13 mouse cellular contexts compared by ENCODE assay signal in genomic region chr9:84117337-84117736, GRCm38 (mm10).
DNase-seq lines count a peak whose midpoint lies in the region; ATAC-seq and TF ChIP-seq lines count a peak whose summit lies in the region.
"Had no signal": no experiment of that assay in that cellular context is flagged by ENCODE, and none has a peak within 500 bp of the region (broad histone marks: within the 10 kb centered on the region; RNA-seq: fewer than 3 reads in every experiment).

No protein-coding gene starts in this region.

- H3K4me3 ChIP-seq in gastrocnemius, adult 2 months = no peak overlapping the region
- H3K4me3 ChIP-seq in liver, adult 2 months (ENCODE audit: insufficient read depth, low read depth, low read length) = no peak overlapping the region
- H3K4me3 ChIP-seq in liver, embryonic 12.5 days = no peak overlapping the region
- H3K4me3 ChIP-seq in MEL (ENCODE audit: control insufficient read depth in 1 of 2, insufficient read depth in 1 of 2, low read depth in 2 of 2, low read length in 2 of 2) = no peak overlapping the region
- H3K4me3 ChIP-seq: embryonic facial prominence, embryonic 13.5 days; lung, embryonic 15.5 days; stomach, embryonic 15.5 days had no signal

- no peak for TF ChIP-seq EP300 in MEL (IDR thresholded peaks at IDR 0.05; ENCODE audit: low read depth in 1 of 2, low read length in 2 of 2)

- DNase-seq in gastrocnemius, adult 2 months = no peak
- no peak for DNase-seq in gastrocnemius, adult 18-20 months (ENCODE audit: low spot score)
- DNase-seq in liver, adult 2 months (ENCODE audit: extremely low read depth, low read depth, low spot score) = no peak
- no peak for DNase-seq in MEL (ENCODE audit: low read depth, low spot score)
- peak; percentile 51 for DNase-seq in mesoderm, embryonic 11.5 days (ENCODE audit: low read depth, low spot score)
- DNase-seq in gastrocnemius, postnatal 14 days = no peak
- DNase-seq: heart, adult 18-20 months; kidney, adult 9 months had no signal

- no peaks in the 10 kb centered on the region for H3K4me1 ChIP-seq in liver, adult 2 months (ENCODE audit: control insufficient read depth, insufficient read depth, low read length)
- H3K4me1 ChIP-seq in liver, embryonic 12.5 days = peaks cover 22% of the 10 kb centered on the region
- H3K4me1 ChIP-seq in MEL (ENCODE audit: control insufficient read depth in 1 of 2, insufficient read depth in 2 of 2, low read length in 2 of 2) = peaks cover 0 to under 1% of the 10 kb centered on the region in 2 experiments; a peak in 3 of 4 replicates
- H3K4me1 ChIP-seq: stomach, embryonic 15.5 days had no signal

- 0 out of 2 replicates have a peak, but pooled peaks cover 2% of the 10 kb centered on the region for H3K36me3 ChIP-seq in liver, adult 2 months (ENCODE audit: control insufficient read depth, insufficient read depth, low read length)
- H3K36me3 ChIP-seq in liver, embryonic 12.5 days = no peaks in the 10 kb centered on the region
- peaks cover 0 to 6% of the 10 kb centered on the region in 2 experiments; a peak in 2 of 4 replicates for H3K36me3 ChIP-seq in MEL (ENCODE audit: control insufficient read depth in 1 of 2, insufficient read depth in 2 of 2, low read length in 2 of 2)
- H3K36me3 ChIP-seq: embryonic facial prominence, embryonic 13.5 days; lung, embryonic 15.5 days; stomach, embryonic 15.5 days had no signal

- H3K9ac ChIP-seq in liver, adult 2 months (ENCODE audit: low read depth, low read length) = no peak overlapping the region
- H3K9ac ChIP-seq in liver, embryonic 12.5 days = no peak overlapping the region
- no peak overlapping the region for H3K9ac ChIP-seq in MEL (ENCODE audit: control insufficient read depth, low read depth, low read length, poor library complexity, severe bottlenecking)
- H3K9ac ChIP-seq: embryonic facial prominence, embryonic 13.5 days; lung, embryonic 15.5 days; stomach, embryonic 15.5 days had no signal

- no peaks in the 10 kb centered on the region; the same call in 1 of the 2 replicates for H3K79me2 ChIP-seq in liver, adult 2 months (ENCODE audit: control insufficient read depth, insufficient read depth, low read length)
- H3K79me2 ChIP-seq in MEL (ENCODE audit: control insufficient read depth, insufficient read depth, low read length, poor library complexity) = no peaks in the 10 kb centered on the region

- H3K27me3 ChIP-seq in liver, adult 2 months (ENCODE audit: control insufficient read depth, insufficient read depth, low read length) = no peaks in the 10 kb centered on the region
- no peaks in the 10 kb centered on the region for H3K27me3 ChIP-seq in liver, embryonic 12.5 days (replicated peaks)
- no peaks in the 10 kb centered on the region for H3K27me3 ChIP-seq in MEL (ENCODE audit: control insufficient read depth in 1 of 2, insufficient read depth in 2 of 2, low read length in 2 of 2)
- H3K27me3 ChIP-seq: embryonic facial prominence, embryonic 13.5 days; lung, embryonic 15.5 days; stomach, embryonic 15.5 days had no signal

- WGBS in liver, adult 2 months = 87% methylated on average over 5 of the region's 5 CpGs
- WGBS in liver, embryonic 12.5 days (ENCODE audit: insufficient replicate concordance) = 76% methylated on average over 5 of the region's 5 CpGs

- ATAC-seq in liver, embryonic 12.5 days = no peak
- no peak for ATAC-seq in megakaryocyte progenitor cell, adult 5-6 weeks (replicated peaks; ENCODE audit: poor library complexity)

- intact Hi-C loops in gastrocnemius, adult 2 months (cut with DNase I) = no loop called here
- intact Hi-C loops in gastrocnemius, postnatal 14 days (cut with DNase I; ENCODE audit: low total_unique reads) = no loop called here

- no peak overlapping the region for H3K27ac ChIP-seq in gastrocnemius, adult 2 months
- no peak overlapping the region for H3K27ac ChIP-seq in liver, adult 2 months (replicated peaks; ENCODE audit: insufficient read depth, low read depth, low read length)
- no peak overlapping the region for H3K27ac ChIP-seq in liver, embryonic 12.5 days
- H3K27ac ChIP-seq in MEL (ENCODE audit: control insufficient read depth, low read depth, low read length) = no peak overlapping the region
- H3K27ac ChIP-seq: embryonic facial prominence, embryonic 13.5 days; lung, embryonic 15.5 days; stomach, embryonic 15.5 days had no signal

- TF ChIP-seq POLR2A in liver, adult 2 months (IDR thresholded peaks at IDR 0.05; ENCODE audit: extremely low read depth, insufficient read depth, low read length) = no peak
- no peak for TF ChIP-seq POLR2A in MEL (IDR thresholded peaks at IDR 0.05; ENCODE audit: control insufficient read depth in 1 of 2, insufficient read depth in 1 of 2, low read depth in 1 of 2, low read length in 2 of 2, poor library complexity in 1 of 2)

- peak; percentile 25 for TF ChIP-seq CTCF in gastrocnemius, adult 2 months (IDR thresholded peaks at IDR 0.05)
- TF ChIP-seq CTCF in liver, adult 2 months (IDR thresholded peaks at IDR 0.05; ENCODE audit: low read depth, low read length) = peak; percentile 27; the same call in 1 of the 2 replicates
- peak; percentile 16 to 41 (median 17); a peak in 3 of 6 replicates for TF ChIP-seq CTCF in MEL (IDR thresholded peaks at IDR 0.05 in 2 of 3, conservative IDR thresholded peaks at IDR 0.05 in 1 of 3; ENCODE audit: control insufficient read depth in 1 of 3, insufficient read depth in 1 of 3, low read depth in 2 of 3, low read length in 3 of 3, poor library complexity in 1 of 3, severe bottlenecking in 1 of 3)

- peak; percentile 2 for TF ChIP-seq RAD21 in MEL (IDR thresholded peaks at IDR 0.05; ENCODE audit: low read depth, low read length)

- no peaks in the 10 kb centered on the region for H3K9me3 ChIP-seq in liver, embryonic 12.5 days (replicated peaks)
- H3K9me3 ChIP-seq in MEL (replicated peaks; ENCODE audit: insufficient read depth, low read length) = no peaks in the 10 kb centered on the region
- H3K9me3 ChIP-seq: embryonic facial prominence, embryonic 13.5 days; lung, embryonic 15.5 days; stomach, embryonic 15.5 days had no signal

- H3K4me2 ChIP-seq in liver, embryonic 12.5 days = no peak overlapping the region
- H3K4me2 ChIP-seq: embryonic facial prominence, embryonic 13.5 days; lung, embryonic 15.5 days; stomach, embryonic 15.5 days had no signal

TF ChIP-seq in MEL, 35 proteins besides CTCF, POLR2A, EP300 and RAD21:
- no peak for TF ChIP-seq KAT2A (conservative IDR thresholded peaks at IDR 0.05; ENCODE audit: low read depth, low read length)
- peak; percentile 15; the same call in 1 of the 2 replicates for TF ChIP-seq SMC3 (IDR thresholded peaks at IDR 0.05; ENCODE audit: low read depth, low read length)
- TF ChIP-seq USF2 (IDR thresholded peaks at IDR 0.05; ENCODE audit: borderline replicate concordance in 1 of 2, insufficient read depth in 1 of 2, low read depth in 1 of 2, low read length in 2 of 2) = no peak
- no peak for TF ChIP-seq POLR2AphosphoS2 (IDR thresholded peaks at IDR 0.05; ENCODE audit: low read length)
- no peak for TF ChIP-seq MAZ (IDR thresholded peaks at IDR 0.05; ENCODE audit: low read depth, low read length)
- TF ChIP-seq ETS1 (IDR thresholded peaks at IDR 0.05; ENCODE audit: low read depth, low read length) = no peak
- no peak for TF ChIP-seq CHD2 (IDR thresholded peaks at IDR 0.05; ENCODE audit: low read length)
TF ChIP-seq in MEL: peak in this region for 1.
